Mouse (Mus musculus): Measurements from ENCODE around the gene Degs1.
"Not testable (repeated sequence)": the region's sequence is repeated elsewhere in the genome, so short reads cannot be mapped to it uniquely, and the experiment has no call there.

Degs1 gene

DNA sequence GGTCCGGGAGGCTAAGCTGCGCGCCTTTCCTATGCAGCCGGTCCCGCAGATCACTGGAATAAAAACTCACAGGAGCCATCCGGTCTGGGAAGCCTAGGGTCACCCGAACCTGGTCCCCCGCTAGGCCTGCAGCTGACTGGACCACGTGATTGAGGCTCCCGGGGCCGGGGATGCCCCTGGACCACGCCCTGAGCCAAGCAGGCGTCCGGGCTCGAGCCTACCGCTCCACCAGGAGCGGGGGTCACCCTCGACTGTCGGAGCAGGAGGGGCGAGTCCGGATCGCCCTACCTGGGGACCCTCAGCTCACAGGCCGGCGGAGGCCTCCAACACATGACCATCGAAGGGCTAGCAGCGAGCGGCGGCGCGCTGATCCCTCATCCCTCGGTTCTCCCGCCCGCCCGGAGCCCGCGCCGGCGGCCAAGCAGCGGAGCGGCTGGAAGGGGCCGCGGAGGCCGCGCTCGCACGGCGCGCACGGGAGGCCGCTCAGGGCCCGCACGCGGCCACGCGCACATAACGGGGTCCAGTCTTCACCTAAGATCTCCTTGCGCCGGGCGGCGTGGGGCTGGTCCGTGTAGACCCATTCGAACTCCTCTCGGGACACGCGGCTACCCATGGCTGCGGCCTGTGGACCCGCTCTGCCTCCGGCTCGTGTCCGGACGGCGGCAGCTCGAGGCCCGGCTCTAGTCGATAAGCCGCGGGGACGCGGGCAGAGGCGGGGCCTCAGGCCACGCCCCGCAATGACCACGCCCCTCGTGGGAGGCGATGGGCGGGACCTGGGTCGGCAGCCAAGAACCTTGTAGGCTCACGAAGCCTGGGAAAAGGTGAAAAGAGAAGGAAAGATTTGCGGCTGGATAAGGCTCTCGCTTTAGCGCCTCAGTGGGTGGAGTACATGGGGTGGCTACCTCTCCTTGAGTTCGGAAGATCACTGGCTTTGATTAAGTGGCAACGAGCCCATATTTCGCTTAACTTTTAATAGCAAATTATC is at the start of gene Degs1:
TSS of gene Degs1 (minus strand) at position 714 of the 985 bp plus-strand sequence.
- peak; percentile 96 to 99 for DNase-seq

DNA sequence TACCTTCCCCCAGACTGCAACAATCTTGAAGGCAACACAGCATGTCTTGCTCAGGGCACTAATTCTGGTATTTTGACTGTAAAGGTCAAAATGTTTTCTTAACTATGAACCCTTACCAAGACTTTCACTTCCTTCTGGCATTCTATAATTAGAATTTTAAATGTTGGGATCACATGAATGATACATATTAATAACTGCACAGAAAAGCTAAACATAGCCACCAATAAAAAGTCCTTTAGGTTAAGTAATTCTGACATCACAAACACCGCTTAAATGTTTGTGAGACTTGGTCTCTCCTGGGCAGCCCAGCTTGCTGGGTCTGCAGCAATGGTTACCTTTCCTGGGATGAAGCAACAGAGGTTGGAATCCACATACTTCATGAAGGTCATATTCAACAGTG is 43.3 kb upstream of the Degs1 start:
- DNase-seq: no peak

DNA sequence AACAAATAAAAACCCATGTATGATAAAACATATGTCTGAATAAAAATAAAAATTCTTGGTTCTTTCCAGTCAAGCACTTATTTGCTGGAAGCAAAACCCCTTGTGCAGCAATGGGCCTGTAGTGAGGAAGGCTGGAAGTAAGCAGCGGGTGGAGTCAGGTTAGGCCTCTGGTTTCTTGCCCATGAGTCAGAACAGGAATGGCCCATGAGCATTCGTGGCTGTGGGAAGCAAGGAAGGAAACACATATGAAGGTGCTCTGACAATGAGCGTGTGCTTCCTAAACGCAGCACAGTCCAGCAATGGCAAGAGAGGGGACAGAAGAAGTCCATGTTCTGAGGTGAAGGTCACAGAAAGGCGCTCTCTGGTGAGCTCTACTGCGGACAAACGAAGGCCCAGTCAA is 41.9 kb upstream of the Degs1 start:
- DNase-seq: no peak

DNA sequence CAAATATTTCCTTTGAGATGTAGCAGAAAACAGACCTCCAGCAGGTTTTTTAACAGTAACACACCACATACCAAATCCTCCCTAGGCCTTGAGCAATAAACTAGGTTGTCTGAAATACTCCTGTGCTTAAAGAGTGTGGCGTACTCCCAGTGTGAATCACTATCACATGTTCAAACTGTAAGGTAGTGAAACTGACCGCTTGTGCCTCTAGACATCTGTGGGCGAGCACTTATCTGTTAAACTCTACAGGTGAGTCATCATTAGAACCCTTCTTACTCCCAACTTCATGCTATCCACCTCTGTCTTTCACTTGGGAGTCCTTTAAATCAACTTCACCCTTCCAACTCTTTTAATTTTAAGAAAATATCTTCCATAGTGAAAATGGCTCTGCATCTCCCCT is 40.5 kb upstream of the Degs1 start:
- no peak for DNase-seq

DNA sequence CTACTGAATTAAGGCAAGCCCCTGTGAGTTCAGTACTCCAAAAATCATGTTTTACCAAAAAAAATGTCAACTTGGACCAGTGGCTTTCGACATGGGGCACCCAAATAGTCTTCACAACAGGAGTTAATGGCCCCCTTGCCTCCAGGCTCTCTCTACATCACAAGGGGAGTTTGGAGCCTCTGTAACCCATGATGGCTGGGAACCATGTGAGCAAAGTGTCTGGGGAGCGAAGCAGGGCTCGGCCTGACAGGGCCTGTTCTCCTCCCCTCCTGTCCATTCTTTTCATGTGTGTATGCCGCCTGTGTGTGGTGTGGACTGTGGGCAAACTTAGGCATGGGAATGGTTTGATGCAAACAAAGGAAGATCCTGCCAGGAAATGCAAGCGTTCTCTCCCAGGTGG is 31.6 kb upstream of the Degs1 start:
- DNase-seq: no peak

DNA sequence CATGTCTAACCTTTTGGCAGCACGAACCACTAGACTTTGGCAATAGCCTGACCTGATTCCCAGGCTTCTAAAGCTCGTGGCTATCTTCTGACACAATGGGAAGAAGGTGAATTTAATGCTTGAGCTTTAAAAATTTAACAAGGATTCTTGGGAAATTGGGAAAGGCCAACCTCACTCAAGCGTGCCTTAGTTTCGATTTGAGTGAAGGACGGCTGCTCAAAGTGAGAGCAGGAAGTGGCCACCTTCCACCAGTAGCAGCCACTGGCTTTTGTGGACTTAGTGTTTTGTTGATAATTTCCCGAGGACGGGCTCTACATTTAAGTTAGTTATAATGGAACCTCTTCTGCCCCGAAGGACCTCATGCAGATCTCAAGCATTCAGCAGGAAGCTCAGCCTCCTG is 30.6 kb upstream of the Degs1 start:
- DNase-seq: no peak

DNA sequence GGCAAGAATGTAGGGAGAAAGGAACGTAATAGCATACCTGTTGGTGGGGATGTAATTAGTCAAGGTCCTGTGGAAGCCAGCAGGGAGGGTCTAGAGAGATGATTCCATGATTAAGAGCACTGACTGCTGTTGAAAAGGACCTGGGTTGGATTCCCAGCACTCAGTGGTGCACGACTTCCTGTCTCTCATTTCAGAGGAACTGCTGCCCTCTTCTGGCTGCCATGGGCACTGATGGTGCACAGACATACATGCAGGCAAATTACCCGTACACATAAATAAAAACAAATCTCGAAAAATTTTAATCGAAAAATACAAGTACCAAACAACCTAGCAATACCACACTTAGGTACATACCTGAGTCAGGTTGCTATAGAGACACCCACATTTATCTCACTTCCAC is 28.8 kb upstream of the Degs1 start:
- no peak for DNase-seq

DNA sequence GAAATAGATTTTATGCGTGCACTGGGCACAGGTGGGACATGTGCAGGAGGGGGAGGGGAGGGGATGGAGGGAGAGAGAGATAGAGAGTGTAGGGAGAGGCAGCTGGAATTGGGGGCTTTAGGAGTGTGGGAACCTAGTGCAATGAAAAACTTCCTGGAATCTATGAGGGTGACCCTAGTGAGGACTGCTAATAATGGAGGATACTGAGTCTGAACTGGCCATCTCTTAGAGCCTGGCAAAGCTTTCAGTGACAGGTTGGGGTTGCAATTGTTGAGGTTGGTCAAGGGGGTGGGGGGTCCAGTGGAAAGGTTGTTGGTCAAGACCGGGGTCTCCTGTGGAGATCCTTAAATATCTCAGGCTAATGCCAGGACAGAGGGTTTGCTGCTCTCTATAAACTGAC is 27.7 kb upstream of the Degs1 start:
- no peak for DNase-seq

DNA sequence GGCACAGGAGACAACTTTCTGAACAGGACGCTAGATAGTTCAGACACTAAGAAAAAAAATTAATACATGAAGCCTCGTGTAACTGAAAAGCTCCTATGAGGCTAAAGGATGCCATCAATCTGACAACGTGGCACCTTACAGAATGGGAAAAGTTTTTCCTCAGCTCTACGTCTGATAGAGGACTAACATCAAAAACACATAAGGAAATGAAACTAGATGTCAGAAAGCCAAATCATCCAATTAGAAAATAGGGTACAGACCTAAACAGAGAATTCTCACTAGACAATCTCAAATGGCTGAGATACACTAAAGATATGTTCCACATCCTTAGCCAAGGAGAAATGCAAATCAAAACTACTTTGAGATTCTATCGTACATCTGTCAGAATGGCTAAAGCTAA is 26.8 kb upstream of the Degs1 start:
- DNase-seq: no peak

DNA sequence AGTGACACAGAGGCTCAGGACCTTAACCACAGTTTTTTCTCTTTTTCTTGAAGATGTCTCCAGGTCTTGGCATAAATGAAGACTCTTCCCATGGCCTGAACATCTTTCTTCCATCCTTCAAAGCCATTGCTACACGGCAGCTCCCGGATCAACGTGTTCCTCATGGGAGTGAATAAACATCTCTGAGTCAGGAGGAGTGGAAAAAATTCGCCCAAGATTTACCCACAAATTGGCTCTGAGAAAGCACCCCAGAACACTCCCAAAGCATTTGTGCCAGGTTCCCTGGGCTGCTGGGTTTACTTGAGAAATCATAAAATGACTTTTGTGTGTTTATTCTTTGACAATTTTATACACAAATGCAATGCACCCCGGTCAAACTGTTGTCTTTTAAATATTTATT is 20.3 kb upstream of the Degs1 start:
- no peak for DNase-seq

DNA sequence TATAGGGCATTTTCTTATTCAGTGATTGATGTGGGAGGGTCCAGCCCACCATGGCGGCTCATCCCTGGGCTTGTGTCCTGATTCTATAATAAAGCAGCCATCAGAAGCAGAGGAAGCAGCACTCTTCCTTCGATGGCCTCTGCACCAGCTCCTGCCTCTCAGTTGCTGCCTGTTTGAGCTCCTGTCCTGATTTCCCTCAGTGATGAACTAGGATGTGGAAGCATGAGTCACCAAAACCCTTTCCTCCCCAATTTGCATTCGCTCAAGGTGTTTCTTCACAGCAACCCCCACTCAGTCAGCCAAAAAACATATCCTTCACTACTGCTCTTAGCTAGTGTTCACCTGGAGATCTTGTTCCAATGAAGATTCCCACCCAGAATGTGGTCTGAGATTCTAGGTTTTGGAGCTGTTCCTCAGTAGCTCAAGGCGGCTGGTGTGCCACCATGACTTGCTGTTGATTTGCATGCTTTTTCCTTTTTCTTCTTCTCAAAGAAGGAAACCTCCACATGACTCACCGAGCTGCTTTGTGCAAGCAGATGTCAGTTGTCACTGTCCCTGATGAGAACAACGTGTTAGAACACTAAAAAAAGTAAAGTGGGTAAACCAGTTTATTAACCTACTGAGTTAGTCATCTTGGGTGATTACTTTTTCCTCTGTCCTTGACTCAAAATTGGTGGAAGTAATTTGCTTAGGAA is 19.7 kb upstream of the Degs1 start:
- DNase-seq: no peak

DNA sequence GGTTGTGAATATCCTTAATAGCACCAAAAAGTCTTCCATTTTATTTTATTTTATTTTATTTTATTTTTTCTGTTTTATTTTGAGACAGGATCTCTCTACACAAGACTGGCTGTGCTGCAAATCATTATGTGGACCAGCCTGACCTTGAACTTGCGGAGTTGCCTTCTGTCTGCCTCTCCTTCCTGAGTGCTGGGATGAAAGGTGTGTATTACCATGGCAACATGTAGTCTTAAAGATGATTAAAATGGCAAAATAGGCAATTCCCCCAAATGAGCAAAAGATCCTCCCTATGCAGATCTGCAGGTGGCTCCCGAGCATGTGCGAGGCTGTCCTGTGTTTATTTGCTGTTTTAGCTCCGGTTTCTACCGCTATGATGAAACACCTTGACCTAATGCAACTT is 15.2 kb upstream of the Degs1 start:
- DNase-seq: no peak

DNA sequence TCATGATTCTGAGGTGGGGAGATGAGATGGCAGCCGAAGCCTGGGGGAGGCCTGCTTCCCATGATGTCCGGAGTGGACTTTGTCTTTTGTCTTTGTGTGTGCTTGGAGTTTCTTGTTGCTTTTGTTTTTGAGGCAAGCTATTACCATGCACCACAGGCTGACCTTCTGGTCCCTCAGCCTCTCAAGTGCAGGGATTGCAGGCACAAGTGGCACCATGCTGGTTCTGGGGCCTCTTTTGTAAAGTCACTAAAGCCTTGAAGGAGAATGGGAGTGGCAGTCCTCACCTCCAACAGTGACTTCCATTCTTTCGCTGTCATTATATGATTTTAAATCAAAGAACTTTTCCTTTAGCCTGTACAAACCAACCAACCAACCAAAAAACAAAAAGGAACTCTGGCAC is 14.6 kb upstream of the Degs1 start:
- no peak for DNase-seq

DNA sequence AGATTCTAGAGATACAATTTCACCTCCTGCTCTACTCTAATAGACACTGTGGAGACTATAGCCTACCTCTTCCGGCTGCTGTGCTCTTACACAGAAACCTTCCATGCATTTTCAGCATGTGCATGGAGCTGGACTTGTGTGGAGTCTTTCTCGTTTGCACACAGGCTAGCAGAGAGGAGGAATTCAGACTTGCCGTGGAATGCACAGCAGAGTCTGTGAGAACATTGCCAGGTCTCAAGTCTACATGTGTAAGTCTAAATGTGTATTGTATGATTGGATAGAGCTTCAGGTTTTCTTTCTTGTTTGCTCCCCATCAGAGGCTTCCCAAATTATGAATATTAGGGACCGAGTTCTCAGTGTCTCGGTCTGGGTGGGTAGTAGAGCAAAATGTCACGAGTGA is 14.2 kb upstream of the Degs1 start:
- no peak for DNase-seq

DNA sequence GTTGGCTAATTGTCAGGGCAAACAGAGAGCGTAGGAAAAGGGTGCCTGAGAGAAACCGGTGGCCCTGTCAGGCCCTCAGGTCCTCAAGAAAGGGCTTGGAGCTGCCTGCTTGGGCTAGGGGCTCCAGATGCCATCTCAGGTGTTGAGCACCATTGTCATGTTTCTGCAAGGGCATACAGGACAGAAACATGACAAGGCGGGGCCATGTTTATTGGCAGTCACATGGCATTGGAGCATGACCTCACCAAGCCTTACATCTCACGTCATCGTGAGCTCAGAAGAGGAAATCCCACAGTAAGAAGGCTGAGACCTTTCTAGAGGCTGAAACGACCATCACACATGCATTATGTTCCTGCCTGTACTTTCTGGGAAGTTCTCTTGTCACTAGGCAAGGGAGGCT is 13.5 kb upstream of the Degs1 start:
- DNase-seq: no peak

DNA sequence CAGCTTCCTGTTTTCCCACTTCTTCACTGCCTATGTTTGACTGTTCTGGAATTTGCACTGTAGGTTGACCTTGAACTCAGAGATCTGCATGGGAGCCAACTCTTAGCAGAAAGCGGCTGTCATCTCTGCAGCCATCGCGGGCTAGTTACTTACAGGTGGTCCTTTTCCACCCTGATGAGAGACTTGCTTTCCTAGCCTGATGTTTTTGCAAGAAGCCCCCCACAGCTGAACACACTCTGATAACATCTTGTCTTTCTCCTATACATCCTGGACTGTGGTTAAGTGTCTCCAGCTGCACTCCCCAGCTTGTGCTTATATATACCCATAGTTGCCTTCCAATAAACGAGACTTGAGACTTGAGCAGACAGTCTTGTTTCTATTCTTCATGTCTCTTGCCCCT is 9.7 kb upstream of the Degs1 start:
- DNase-seq: no peak

DNA sequence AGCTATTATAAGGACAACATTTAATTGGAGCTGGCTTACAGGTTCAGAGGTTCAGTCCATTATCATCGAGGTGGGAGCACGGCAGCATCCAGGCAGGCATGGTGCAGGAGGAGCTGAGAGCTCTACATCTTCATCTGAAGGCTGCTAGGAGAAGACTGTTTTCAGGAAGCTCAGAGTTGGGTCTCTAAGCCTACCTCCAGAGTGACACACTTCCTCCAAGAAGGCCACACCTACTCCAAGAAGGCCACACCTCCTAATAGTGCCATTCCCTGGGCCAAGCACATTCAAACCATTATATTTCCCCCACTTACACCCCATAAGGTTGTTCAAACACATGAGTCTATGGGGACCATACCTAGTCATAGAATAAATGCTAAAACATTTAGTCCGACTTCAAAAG is 8.1 kb upstream of the Degs1 start:
- DNase-seq: not testable (repeated sequence)

DNA sequence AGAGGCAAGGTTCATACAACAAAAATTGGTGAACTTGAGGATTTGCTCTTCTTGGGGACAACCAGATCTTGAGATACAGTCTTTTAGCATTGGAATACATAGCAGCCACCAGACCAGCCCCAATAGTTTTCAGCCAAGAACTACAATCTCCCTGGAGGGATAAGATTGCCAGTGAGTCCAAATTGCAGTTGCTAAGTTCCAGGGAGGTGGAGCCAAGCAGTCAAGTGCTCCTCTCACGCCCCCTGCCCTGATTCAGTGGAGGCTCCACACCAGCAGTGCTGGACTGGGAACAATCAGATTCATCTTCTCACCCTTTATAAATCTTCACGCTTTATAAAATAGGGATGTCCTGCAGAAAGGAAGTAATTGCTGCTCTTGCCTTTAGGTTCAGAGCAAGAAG is 7.2 kb upstream of the Degs1 start:
- no peak for DNase-seq

DNA sequence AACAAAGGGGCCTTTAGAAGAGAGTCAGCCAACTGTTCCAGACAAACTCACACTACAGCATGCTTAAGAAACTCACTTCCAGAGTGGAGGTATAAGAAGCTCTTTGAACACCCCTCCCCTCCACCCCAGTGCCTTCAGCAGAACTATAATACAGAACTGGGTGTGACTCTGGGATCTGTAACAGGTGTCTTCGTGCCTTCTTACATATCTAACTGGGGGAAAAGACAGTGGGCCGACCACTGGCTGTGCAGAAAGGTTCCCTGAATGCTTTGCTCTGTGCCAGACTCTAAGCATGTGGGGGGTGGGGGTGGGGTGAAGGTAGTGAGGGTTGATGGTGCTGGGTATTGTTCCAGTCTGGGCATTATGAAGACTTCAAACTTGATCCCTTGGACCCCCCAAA is 6.0 kb upstream of the Degs1 start:
- DNase-seq: no peak

DNA sequence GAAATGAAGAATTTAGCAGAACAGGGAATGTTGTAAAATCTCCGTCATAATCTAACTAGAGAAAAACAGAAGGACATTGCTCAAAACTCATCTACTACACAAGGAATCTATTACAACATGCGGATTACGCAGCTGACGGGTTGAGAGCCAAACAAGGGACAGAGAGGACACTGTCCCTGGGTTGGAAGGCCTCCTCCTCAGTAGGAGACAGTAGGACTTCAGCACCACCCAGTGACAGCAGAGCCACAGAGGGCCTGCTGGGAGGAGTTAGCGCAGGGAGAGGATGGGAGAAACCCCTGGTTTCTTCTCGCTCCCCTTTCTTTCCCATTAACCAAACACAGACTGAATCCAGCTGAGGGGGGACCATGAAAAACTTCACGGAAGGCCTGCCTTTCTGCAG is 5.2 kb upstream of the Degs1 start:
- no peak for DNase-seq

DNA sequence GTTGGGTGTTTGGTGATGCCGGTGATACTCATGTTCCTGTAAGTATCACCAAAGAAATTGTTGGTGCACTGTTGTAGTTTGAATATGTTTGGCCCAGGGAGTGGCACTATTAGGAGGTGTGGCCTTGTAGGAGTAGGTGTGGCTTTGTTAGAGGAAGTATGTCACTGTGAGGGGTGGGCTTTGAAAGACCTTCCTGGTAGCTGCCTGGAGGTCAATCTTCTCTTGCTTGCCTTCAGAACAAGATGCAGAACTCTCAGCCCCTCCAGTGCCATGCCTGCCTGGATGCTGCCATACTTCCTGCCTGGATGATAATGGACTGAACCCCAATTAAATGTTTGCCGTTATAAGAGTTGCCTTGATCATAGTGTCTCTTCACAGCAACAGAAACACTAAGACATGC is 2.2 kb upstream of the Degs1 start:
- DNase-seq: no peak

DNA sequence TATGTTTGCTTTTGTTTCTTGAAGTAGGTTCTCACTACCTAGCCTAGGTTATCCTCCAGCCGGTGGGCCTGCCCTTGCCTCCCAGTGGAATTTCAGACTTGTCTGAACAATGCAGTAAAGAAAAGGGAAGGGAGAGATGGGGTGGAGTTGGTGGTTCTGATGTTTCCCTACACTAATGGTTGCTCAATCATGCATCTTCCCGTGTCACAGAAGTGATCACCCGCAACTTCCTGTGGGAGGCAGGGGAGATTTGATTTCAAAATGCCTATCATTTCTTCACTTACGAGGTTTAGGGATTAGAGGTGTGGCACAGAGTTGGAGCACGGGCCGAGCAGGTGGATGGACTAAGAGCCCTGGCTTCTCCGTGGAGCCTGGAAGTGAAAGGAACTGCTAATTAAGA is 627 bp upstream of the Degs1 start:
- no peak for DNase-seq

DNA sequence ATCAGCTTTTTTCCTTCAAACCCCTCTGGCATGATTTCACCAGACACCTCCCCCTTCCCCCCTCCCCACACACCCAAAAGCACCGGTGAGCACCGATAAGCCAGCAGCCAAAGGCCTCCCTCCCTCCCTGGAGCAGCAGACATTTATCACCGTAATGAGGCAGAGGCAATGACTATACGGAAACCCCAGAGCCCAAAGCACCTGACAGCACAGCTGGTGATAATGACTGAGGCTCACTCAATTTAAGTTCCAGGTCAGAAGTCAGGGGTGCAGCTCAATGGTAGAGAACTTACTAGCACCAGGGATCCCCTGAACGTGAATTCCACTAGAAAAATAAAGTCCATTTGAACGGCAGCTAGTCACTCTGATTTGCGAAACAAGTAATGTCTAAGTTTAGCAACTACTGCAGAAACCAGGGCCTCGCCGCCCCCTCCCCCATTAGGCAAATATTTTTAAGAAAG is 1.3 kb downstream of the Degs1 start:
- no peak for DNase-seq

DNA sequence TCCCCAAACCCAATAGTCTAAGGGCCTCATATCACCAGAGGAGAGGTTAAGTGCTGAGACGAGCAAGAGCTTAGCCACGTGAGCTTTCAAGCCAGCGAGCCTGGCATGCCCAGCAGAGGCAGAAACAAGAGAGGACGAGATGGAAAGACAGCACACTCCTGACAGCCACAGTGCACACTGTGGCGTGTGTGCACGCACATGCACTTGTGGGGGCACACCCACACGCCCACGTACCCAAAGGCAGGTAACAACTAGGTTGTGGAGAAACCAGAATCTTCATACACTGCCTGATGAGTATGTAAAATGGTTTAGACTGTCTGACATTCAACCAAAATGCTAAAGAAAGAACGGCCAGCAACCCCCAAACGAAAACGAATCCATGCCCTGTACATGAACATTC is 2.0 kb downstream of the Degs1 start:
- no peak for DNase-seq
